Mouse (Mus musculus) cortical plate, adult 2 months (tissue): ENCODE data around the gene Evx2.

ENCODE experiments used
- CTCF ChIP-seq: fragments of 200-500 bp; IDR thresholded peaks from 2 replicates; pipeline ENCODE4 v1.5.1; 2011; ENCODE audit warnings: mild to moderate bottlenecking, control low read depth, low read length; ENCODE audit not compliant: insufficient read depth; ENCODE audit errors: extremely low read depth
- POLR2A ChIP-seq: fragments of 200-500 bp; IDR thresholded peaks from 2 replicates; pipeline ENCODE4 v1.6.1; 2011; ENCODE audit warnings: mild to moderate bottlenecking, low read length, control low read depth; ENCODE audit not compliant: insufficient read depth; ENCODE audit errors: extremely low read depth

DNA sequence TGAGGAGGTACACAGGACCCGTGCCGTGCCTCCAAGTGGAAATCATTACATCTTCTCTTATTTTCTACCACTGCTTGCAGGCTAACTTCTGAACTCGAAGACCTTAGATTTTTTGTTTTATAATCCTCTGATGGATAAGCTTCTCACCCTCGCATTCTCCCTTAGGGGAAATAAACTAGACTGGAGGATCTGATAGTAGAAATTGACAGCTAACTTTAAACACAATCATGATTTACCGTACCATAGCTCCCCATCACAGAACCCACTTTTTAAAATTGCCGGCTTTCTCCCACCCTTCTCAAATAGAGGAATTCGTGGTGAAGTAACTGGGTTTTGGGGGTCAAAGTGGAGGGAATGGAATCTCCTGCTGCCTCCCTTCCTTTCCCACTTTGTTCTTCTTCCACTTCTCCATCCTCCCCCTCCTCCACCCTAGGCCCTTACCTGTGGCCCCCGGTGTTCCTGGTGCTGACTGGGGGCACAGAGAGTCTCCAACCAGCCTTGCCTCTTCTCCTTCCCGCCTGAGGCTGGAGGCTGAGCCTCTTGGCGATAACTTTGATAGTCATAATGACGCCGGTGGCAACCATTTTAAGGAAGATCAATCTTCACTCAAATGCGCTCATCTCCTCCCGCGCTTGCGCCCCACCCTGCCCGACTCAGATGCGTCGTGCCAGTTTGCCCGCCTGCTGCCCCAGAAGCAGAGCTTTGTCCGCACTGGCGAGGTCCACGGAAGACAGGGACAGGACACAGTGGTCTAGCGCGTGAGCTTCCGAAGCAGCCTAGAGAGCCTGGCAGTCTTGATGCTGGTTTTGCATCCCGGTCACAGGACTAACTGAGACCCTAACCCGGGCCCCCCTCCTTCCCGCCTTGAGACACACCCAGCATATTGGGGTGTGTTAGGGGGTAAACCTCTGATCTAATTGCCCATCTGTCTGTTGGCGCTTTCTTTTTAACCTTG, 1.3 kb upstream of the Evx2 start:
- TF ChIP-seq POLR2A = no peak
- TF ChIP-seq CTCF = no peak
